Mouse (Mus musculus) mouse trophoblast stem cell (cell line): Measurements from ENCODE around the gene Drd2.

Experiments
- in situ Hi-C, 2 experiments: fragments of 300-500 bp; cut with MseI, MboI; formaldehyde crosslinking; loops; 2 replicates in 1 of 2; 3 replicates in 1 of 2; pipeline ENCODE4 v1.15.1; 2025

Gene Drd2

DNA sequence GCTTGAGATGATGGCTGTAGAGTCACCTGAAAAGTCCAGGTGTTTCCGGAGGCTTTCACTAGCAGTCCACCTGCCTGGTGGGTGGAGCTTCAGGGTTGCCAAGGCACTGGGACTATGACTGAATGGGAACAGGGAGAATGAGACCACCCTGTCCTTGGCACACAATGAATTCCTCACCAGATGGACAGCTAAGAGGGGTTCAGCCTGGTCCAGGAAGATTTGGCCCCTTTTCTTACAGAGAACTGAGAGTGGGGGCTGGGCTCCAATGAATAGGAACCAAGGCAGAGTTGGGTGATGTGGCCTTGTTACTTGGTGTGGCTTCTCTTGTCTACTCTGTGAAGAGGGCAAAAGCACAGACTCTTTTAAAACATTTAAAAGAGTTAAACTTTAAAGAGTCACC is 112.0 kb downstream of the Drd2 start:
- in situ Hi-C loops, result no loop called here

DNA sequence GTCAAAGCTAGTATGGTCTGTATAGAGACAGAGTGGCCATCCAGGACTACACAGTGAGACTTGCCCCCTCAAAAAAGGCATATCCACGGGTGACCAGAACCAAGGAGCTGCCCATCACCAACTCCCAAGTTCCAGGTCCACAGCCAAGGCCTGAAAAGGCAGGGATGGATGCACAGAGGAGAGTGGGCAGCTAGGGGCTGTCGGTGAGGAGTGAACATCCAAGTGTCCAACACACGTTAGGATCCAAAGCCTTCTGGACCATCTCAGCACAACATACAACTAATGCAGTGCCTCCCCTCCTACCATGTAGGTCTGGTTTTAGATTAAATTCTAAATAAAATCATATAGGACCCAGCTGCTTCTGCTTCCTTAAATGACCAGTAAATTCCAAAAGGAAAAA is 115.7 kb downstream of the Drd2 start:
- in situ Hi-C loops, result no loop called here
